Mouse (Mus musculus) midbrain, embryonic 16.5 days (tissue): ENCODE results near the gene Mcrip2. TPM values are rescaled to one million over a fixed set of nuclear protein-coding genes. Genes with fewer than 3 reads are reported as not detected.
A peak's percentile ranks its signal among the peaks of the same experiment; 100 is the strongest.

Experiments
- ATAC-seq: fragments of 200-750 bp; cut with Nextera tagmentation; 2 replicates; pipeline ENCODE4 v1.8.0; 2017; ENCODE audit warnings: moderate TSS enrichment
- H3K27ac ChIP-seq: fragments of 300-500 bp; sonication (generic); 2 replicates; pipeline ENCODE4 v1.5.1; 2014; ENCODE audit warnings: mild to moderate bottlenecking, low read length, mixed read lengths
- H3K27me3 ChIP-seq: fragments of 300-500 bp; sonication (generic); 2 replicates; pipeline ENCODE4 v1.6.1; 2014; ENCODE audit warnings: low read depth, low read length, mixed read lengths; ENCODE audit not compliant: control insufficient read depth, insufficient read depth
- H3K36me3 ChIP-seq: fragments of 300-500 bp; sonication (generic); 2 replicates; pipeline ENCODE4 v1.6.1; 2014; ENCODE audit warnings: mild to moderate bottlenecking, low read length, moderate library complexity, mixed read lengths; ENCODE audit not compliant: control insufficient read depth, insufficient read depth
- H3K4me1 ChIP-seq: fragments of 300-500 bp; sonication (generic); 2 replicates; pipeline ENCODE4 v1.6.1; 2014; ENCODE audit warnings: mild to moderate bottlenecking, low read length, mixed read lengths; ENCODE audit not compliant: control insufficient read depth, insufficient read depth
- H3K4me2 ChIP-seq: fragments of 300-500 bp; sonication (generic); 2 replicates; pipeline ENCODE4 v1.6.1; 2014; ENCODE audit warnings: mild to moderate bottlenecking, low read length, mixed read lengths
- H3K4me3 ChIP-seq: fragments of 300-500 bp; sonication (generic); 2 replicates; pipeline ENCODE4 v1.5.1; 2014; ENCODE audit warnings: low read depth, mild to moderate bottlenecking, low read length, moderate library complexity, mixed read lengths
- H3K9ac ChIP-seq: fragments of 300-500 bp; sonication (generic); 2 replicates; pipeline ENCODE4 v1.6.1; 2014; ENCODE audit warnings: low read depth, low read length, mixed read lengths
- H3K9me3 ChIP-seq: fragments of 300-500 bp; sonication (generic); replicated peaks from 2 replicates; pipeline ENCODE4 v1.6.1; 2014; ENCODE audit warnings: mild to moderate bottlenecking, low read length, mixed read lengths; ENCODE audit not compliant: control insufficient read depth, poor library complexity, severe bottlenecking
- WGBS: fragments of 180-500 bp; shearing (Covaris S2); extraction: QIAGEN DNeasy Blood & Tissue Kit; methylation state at CpG from one replicate; pipeline ENCODE4 v1.1.7; 2014; 5-methylcytosine and 5-hydroxymethylcytosine counted together
- polyA plus RNA-seq: library from polyadenylated mRNA; unstranded; fragments of >200 nt; fragmentation: Nextera tagmentation; extraction: Ambion mirVana; gene quantifications from 2 replicates; pipeline ENCODE4 v1.2.1, GENCODE M21; 2015

Mcrip2 gene
- polyA plus RNA-seq, 1 experiment from 2014 or later: 25.3 TPM

GRCm38 (mm10) chr17:25883824-25884223, 15.3 kb upstream of the Mcrip2 start:
- peaks cover 5% of the 10 kb centered on the region; the same call in 1 of the 2 replicates for H3K4me1 ChIP-seq
- no peak overlapping the region for H3K27ac ChIP-seq
- H3K36me3 ChIP-seq: peaks cover 7% of the 10 kb centered on the region
- no peaks in the 10 kb centered on the region for H3K9me3 ChIP-seq
- 91% methylated on average over 3 of the region's 3 CpGs for WGBS
- H3K9ac ChIP-seq: no peak overlapping the region
- no peak overlapping the region for H3K4me2 ChIP-seq
- no peak overlapping the region for H3K4me3 ChIP-seq
- H3K27me3 ChIP-seq: no peaks in the 10 kb centered on the region
- ATAC-seq: no peak

- Histone ChIP-seq H3K4me1 (peaks cover 5% of the 10 kb centered on the region; the same call in 1 of the 2 replicates), H3K27ac (peak overlapping the region; percentile 30; the same call in 1 of the 2 replicates), H3K4me2 (no peak overlapping the region), H3K36me3 (peaks cover 11% of the 10 kb centered on the region), H3K9me3 (no peaks in the 10 kb centered on the region), H3K4me3 (no peak overlapping the region), H3K27me3 (no peaks in the 10 kb centered on the region), H3K9ac (no peak overlapping the region)
- ATAC-seq: no peak
- WGBS: 70% methylated on average over 8 of the region's 8 CpGs
Observed at GRCm38 (mm10) chr17:25883268-25883667, 14.7 kb upstream of the Mcrip2 start.

GRCm38 (mm10) chr17:25882306-25882705, 13.7 kb upstream of the Mcrip2 start:
- peaks cover 19% of the 10 kb centered on the region for H3K36me3 ChIP-seq
- H3K4me1 ChIP-seq: peaks cover 5% of the 10 kb centered on the region; the same call in 1 of the 2 replicates
- WGBS: 38% methylated on average over 5 of the region's 5 CpGs
- no peak overlapping the region for H3K9ac ChIP-seq
- no peak for ATAC-seq
- no peak overlapping the region for H3K27ac ChIP-seq
- H3K4me2 ChIP-seq: no peak overlapping the region
- H3K27me3 ChIP-seq: no peaks in the 10 kb centered on the region
- no peak overlapping the region for H3K4me3 ChIP-seq
- no peaks in the 10 kb centered on the region for H3K9me3 ChIP-seq

GRCm38 (mm10) chr17:25881691-25882090, 13.1 kb upstream of the Mcrip2 start:
- H3K36me3 ChIP-seq: peaks cover 19% of the 10 kb centered on the region
- H3K27ac ChIP-seq: peak overlapping the region; percentile 58; the same call in 1 of the 2 replicates
- peak overlapping the region; percentile 42; the same call in 1 of the 2 replicates for H3K9ac ChIP-seq
- 23% methylated on average over 4 of the region's 4 CpGs for WGBS
- H3K9me3 ChIP-seq: no peaks in the 10 kb centered on the region
- no peaks in the 10 kb centered on the region for H3K27me3 ChIP-seq
- peaks cover 10% of the 10 kb centered on the region for H3K4me1 ChIP-seq
- H3K4me3 ChIP-seq: no peak overlapping the region
- no peak for ATAC-seq
- H3K4me2 ChIP-seq: no peak overlapping the region

- Histone ChIP-seq H3K27me3 (no peaks in the 10 kb centered on the region), H3K27ac (peak overlapping the region; percentile 58), H3K4me1 (peaks cover 17% of the 10 kb centered on the region), H3K4me2 (no peak overlapping the region), H3K9me3 (no peaks in the 10 kb centered on the region), H3K36me3 (peaks cover 19% of the 10 kb centered on the region), H3K9ac (peak overlapping the region; percentile 42; the same call in 1 of the 2 replicates), H3K4me3 (no peak overlapping the region)
- 11% methylated on average over 5 of the region's 5 CpGs for WGBS
- ATAC-seq: no peak
Observed at GRCm38 (mm10) chr17:25880913-25881641, 12.5 kb upstream of the Mcrip2 start.

- Histone ChIP-seq H3K9ac (peak within 1 kb of the TSS; percentile 42; the same call in 1 of the 2 replicates), H3K4me3 (no peak within 1 kb of the TSS), H3K27ac (peak within 1 kb of the TSS; percentile 58), H3K27me3 (no peaks in the 10 kb centered on the region), H3K4me1 (peaks cover 19% of the 10 kb centered on the region), H3K36me3 (peaks cover 19% of the 10 kb centered on the region), H3K4me2 (no peak within 1 kb of the TSS), H3K9me3 (no peaks in the 10 kb centered on the region)
- WGBS: 24% methylated on average over 5 of the region's 5 CpGs
- ATAC-seq: no peak
Observed at GRCm38 (mm10) chr17:25880196-25880910, 11.8 kb upstream of the Mcrip2 start, which contains the start of gene Wfikkn1. Gene Wfikkn1, minus strand, starts transcription at chr17:25880858.

GRCm38 (mm10) chr17:25879750-25880149, 11.2 kb upstream of the Mcrip2 start:
- Histone ChIP-seq H3K27ac (no peak overlapping the region), H3K9ac (no peak overlapping the region), H3K27me3 (no peaks in the 10 kb centered on the region), H3K4me2 (no peak overlapping the region), H3K9me3 (no peaks in the 10 kb centered on the region), H3K4me3 (no peak overlapping the region), H3K4me1 (peaks cover 19% of the 10 kb centered on the region), H3K36me3 (peaks cover 19% of the 10 kb centered on the region)
- WGBS: 61% methylated on average over 8 of the region's 8 CpGs
- ATAC-seq: no peak

GRCm38 (mm10) chr17:25879261-25879660, 10.7 kb upstream of the Mcrip2 start:
- Histone ChIP-seq H3K27me3 (no peaks in the 10 kb centered on the region), H3K4me2 (no peak overlapping the region), H3K4me3 (no peak overlapping the region), H3K9me3 (no peaks in the 10 kb centered on the region), H3K36me3 (peaks cover 19% of the 10 kb centered on the region), H3K4me1 (peaks cover 19% of the 10 kb centered on the region), H3K9ac (no peak overlapping the region), H3K27ac (no peak overlapping the region)
- no peak for ATAC-seq
- WGBS: 42% methylated on average over 4 of the region's 4 CpGs
